Mouse (Mus musculus): ENCODE data around the gene AU021092.
A peak's percentile ranks its signal among the peaks of the same experiment; 100 is the strongest.

AU021092 gene

GRCm38 (mm10) chr16:5212150-5212549, 9.9 kb downstream of the AU021092 start:
- no peak for DNase-seq

- no peak for DNase-seq
Measured at GRCm38 (mm10) chr16:5210365-5210764, 11.7 kb downstream of the AU021092 start.

- no peak for DNase-seq
Measured at GRCm38 (mm10) chr16:5206051-5206450, 16.0 kb downstream of the AU021092 start.

GRCm38 (mm10) chr16:5205431-5205970, 16.6 kb downstream of the AU021092 start:
- no peak for DNase-seq

GRCm38 (mm10) chr16:5203668-5204433, 18.2 kb downstream of the AU021092 start, which contains the start of gene Nagpa:
Gene Nagpa (minus strand): TSS chr16:5204012.
- peak; percentile 60 to 78 for DNase-seq

- peak; percentile 26 to 53 for DNase-seq
Measured at GRCm38 (mm10) chr16:5203200-5203599, 18.9 kb downstream of the AU021092 start.

GRCm38 (mm10) chr16:5202681-5203080, 19.4 kb downstream of the AU021092 start:
- peak in 1 of 2 experiments; percentile 49 for DNase-seq

GRCm38 (mm10) chr16:5195080-5195479, 27.0 kb downstream of the AU021092 start:
- peak in 1 of 2 experiments; percentile 51 for DNase-seq

GRCm38 (mm10) chr16:5186234-5186633, 35.9 kb downstream of the AU021092 start:
- DNase-seq, result no peak

- no peak for DNase-seq
Measured at GRCm38 (mm10) chr16:5185691-5186090, 36.4 kb downstream of the AU021092 start.

GRCm38 (mm10) chr16:5184956-5185355, 37.1 kb downstream of the AU021092 start:
- DNase-seq, result no peak

GRCm38 (mm10) chr16:5184101-5184500, 38.0 kb downstream of the AU021092 start:
- DNase-seq, result no peak

- DNase-seq, result no peak
Measured at GRCm38 (mm10) chr16:5183310-5183975, 38.7 kb downstream of the AU021092 start.

GRCm38 (mm10) chr16:5172636-5173035, 49.5 kb downstream of the AU021092 start:
- no peak for DNase-seq

GRCm38 (mm10) chr16:5168829-5169228, 53.3 kb downstream of the AU021092 start:
- no peak for DNase-seq

- no peak for DNase-seq
Measured at GRCm38 (mm10) chr16:5168038-5168437, 54.1 kb downstream of the AU021092 start.

GRCm38 (mm10) chr16:5164327-5164726, 57.8 kb downstream of the AU021092 start:
- no peak for DNase-seq
